Mouse (Mus musculus) embryo, embryonic 11.5 days (tissue): ENCODE data around the gene Rps6ka3.
A peak's percentile ranks its signal among the peaks of the same experiment; 100 is the strongest.

Experiments
- DNase-seq: peaks from one replicate; pipeline ENCODE4 v3.0.0-alpha.2; 2012; ENCODE audit warnings: low read depth, low spot score

The Rps6ka3 gene

GRCm38 (mm10) chrX:159210007-159210406, at the start of gene Rps6ka3:
Gene Rps6ka3 (plus strand): TSS chrX:159210307.
- DNase-seq, result no peak

DNA sequence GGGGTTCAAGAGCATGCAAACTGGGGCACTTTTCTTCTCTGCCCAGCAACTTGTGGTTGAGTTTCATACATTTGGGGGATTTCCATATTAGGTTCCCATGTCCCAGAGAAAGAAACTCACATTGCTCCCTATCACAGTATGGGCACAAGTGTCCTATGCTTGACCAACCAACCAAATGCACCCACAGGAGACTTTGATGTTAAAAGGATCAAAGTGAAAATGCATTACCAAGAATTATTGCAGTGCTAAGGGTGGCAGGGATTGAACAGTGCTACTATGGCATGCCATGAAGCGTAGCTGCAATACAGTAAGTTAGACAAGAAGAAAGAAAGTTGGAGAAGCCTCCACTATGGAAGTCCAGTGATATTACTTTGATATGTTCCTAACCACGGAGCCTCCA, 40.9 kb upstream of the Rps6ka3 start:
- DNase-seq, result no peak

GRCm38 (mm10) chrX:159171579-159171978, 38.5 kb upstream of the Rps6ka3 start:
- no peak for DNase-seq

DNA sequence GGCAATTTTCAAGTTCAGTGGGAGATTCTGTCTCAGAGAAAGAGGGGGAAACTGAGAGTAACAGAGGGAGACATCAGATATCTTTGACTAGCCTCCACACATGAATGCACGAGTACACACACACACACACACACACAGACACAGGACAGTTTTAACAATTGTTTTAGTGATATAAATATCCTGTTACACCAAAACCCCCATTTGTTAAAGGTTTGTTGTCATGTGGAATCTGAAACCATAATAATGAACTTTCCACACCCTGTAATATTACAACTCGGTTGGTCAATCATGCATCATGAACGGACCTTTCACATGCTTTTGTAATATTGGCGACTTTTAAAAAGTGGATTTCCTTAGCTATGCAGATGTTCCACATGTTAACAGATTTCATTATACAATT, 18.5 kb upstream of the Rps6ka3 start:
- DNase-seq, result no peak

DNA sequence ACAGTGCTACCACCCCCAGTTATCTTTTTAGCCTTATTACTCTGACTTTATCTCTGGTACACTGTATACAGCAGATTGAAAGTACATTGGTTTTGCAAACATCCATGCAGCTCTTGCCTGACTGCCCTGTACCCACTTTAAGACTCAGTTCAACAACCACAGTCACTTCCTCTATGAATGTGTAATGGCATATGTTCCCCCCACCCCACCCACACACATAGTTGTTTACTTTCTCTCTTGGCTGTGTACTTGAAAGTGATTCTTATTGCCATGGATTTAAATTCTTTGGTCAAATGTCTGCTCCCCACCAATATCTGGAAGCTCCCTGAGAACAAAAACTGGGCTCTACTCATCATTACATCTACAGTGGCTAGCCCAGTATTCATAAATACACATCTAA, 10.6 kb upstream of the Rps6ka3 start:
- DNase-seq, result no peak

- no peak for DNase-seq
These were observed 10.0 kb upstream of the Rps6ka3 start for GRCm38 (mm10) chrX:159200101-159200500.

DNA sequence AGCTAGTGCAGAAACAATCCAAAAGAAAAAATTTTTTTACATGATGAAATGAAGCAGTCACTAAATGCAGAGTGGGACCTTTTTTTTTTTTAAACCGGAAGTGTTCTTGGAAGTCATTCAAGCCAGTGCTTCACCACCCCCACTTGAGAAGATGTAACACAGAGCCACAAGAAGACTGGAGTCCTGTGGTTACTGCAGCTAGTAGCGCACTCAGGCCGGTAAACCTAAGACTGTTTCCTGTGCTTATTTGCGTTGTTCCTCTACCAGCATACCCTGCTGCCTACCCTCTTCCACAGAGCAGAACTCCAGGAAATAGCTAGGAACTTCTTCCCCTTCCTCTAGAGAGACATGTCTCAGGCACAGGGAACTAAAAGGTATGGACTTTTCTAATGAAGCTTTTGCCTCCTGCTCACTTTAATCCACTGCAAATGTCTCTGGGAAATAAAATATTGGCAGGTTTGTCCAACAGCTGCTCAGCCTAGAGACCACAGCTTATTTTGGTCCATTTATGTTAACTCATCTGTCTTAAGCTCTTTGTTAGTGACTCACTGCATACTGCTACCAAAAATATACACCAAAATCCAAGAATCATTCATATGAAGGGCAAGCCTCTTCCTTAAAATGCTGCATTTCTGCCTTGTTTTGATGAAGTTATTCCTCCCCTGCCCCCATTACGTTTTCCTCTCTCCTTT, 931 bp downstream of the Rps6ka3 start:
- DNase-seq, result no peak

- no peak for DNase-seq
These were observed 5.1 kb downstream of the Rps6ka3 start for GRCm38 (mm10) chrX:159215253-159215652.

DNA sequence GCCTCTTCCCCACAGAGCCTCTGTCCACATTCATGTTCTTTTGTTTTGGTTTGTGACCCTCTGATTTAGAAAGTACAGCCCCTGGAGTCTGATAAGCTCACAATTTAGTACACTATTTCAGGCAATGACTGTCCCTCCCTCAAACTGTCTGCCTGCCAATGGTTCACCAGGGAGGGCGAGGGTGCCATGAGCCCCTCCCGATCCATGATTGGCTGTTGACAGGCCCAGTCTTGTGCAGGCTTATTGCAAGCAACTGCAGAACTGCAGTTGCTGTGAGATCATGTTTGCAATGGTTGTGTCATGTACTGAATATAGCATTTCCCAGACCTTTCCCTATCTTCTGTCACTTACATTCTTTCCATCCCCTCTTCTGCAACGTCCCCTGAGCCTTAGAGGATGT, 12.4 kb downstream of the Rps6ka3 start:
- DNase-seq, result no peak

- no peak for DNase-seq
These were observed 27.2 kb downstream of the Rps6ka3 start for GRCm38 (mm10) chrX:159237275-159237674.

GRCm38 (mm10) chrX:159254001-159254884, 44.1 kb downstream of the Rps6ka3 start:
- DNase-seq, result peak; percentile 8

DNA sequence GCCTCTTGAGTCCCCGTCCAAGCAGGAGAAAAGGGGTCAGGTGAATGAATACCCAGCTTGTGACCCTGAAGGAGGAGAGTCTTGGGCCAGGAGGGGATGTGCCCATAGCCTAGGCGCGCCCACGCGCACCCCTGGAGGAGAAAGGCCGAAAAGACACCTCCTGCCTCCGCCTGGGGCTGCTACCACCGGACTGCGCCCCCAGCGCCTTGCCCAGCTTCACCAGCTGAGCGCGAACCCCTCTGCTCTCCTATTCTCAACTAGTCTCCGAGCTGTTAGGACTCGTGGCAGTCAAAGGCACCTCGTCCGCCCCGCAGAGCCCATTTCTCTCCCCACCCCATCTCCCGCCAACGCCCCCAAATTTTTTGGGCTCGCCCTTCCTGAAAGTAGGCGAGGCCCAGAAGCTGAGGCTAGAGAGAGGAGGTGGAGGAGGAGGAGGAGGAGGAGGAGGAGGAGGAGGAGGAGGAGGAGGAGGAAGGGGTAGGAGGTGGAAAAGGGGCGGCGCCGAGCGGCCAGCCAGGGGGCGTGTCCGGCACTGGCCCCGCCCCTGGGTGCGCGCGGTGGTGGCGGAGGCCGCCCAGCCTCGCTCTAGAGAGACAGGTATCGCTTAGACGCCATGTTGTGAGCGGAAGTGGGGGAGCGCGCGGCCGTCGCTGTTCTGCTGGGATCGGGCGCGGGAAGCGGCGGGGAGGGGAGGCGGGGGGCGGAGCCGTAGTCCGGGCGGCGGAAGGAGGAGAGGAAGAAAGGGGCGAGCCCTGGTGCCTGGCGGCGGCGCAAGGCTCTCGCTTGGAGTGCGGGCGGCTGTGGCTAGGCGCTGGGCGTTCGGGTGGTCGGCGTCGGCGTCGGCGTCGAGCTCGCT, 45.2 kb downstream of the Rps6ka3 start:
- peak; percentile 81 for DNase-seq

GRCm38 (mm10) chrX:159256040-159256852, 46.1 kb downstream of the Rps6ka3 start:
- DNase-seq, result peak; percentile 4

- DNase-seq, result peak; percentile 9
These were observed 46.9 kb downstream of the Rps6ka3 start for GRCm38 (mm10) chrX:159256921-159257421.

GRCm38 (mm10) chrX:159264681-159265080, 54.6 kb downstream of the Rps6ka3 start:
- no peak for DNase-seq

- no peak for DNase-seq
These were observed 59.0 kb downstream of the Rps6ka3 start for GRCm38 (mm10) chrX:159269072-159269471.

- no peak for DNase-seq
These were observed 76.7 kb downstream of the Rps6ka3 start for GRCm38 (mm10) chrX:159286765-159287164.

DNA sequence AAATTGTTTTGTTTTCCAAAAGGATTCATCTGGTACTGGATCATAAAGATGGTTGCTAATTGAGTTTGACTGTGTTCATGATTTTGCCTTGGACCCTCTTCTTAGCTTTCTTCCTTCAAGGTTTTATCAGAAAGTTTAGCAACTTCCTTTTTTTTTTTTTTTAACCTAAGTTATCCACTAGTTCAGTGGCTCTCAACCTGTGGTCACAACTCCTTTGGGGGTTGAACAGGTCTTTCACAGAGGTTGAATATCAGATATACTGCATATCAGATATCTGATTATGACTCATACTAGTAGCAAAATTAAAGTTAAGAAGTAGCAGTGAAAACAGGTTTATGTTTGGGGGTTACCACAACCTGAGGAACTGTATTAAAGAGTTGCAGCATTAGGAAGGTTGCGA, 85.8 kb downstream of the Rps6ka3 start:
- DNase-seq, result no peak

- no peak for DNase-seq
These were observed 92.5 kb downstream of the Rps6ka3 start for GRCm38 (mm10) chrX:159302349-159303311.

GRCm38 (mm10) chrX:159315293-159315692, 105.2 kb downstream of the Rps6ka3 start:
- DNase-seq, result no peak
